Mouse (Mus musculus) kidney, adult 18-20 months (tissue): ENCODE results near the gene Car5a.

ENCODE experiments used
- DNase-seq: peaks from one replicate; pipeline ENCODE4 v3.0.0; 2021

Car5a gene

DNA sequence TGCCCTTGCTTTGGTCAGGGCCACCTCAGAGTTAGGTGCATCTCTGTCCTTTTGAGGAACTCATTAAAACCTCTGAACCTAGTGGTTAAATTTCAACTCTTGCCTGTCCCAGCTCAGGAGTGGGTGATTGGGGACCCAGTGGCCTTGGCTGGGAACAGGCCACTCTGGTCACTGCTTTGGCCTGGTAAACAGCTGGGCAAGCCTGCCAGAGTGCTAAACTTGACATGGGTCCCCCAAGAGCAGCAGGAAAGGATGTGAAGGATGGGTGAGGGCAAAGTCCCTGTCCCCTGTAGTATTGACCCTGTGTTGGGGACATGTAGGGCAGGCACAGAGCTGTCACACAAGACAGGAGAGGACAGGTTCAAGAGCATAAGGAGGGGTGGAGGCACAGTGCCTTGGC lies at the start of gene Car5a:
TSS of gene Car5a (minus strand) at position 74 of the 400 bp plus-strand sequence.
- no peak for DNase-seq

- no peak for DNase-seq
These were observed 48.2 kb upstream of the Car5a start for GRCm38 (mm10) chr8:121992911-121993310.

GRCm38 (mm10) chr8:121991611-121992010 lies 46.9 kb upstream of the Car5a start:
- DNase-seq: no peak

DNA sequence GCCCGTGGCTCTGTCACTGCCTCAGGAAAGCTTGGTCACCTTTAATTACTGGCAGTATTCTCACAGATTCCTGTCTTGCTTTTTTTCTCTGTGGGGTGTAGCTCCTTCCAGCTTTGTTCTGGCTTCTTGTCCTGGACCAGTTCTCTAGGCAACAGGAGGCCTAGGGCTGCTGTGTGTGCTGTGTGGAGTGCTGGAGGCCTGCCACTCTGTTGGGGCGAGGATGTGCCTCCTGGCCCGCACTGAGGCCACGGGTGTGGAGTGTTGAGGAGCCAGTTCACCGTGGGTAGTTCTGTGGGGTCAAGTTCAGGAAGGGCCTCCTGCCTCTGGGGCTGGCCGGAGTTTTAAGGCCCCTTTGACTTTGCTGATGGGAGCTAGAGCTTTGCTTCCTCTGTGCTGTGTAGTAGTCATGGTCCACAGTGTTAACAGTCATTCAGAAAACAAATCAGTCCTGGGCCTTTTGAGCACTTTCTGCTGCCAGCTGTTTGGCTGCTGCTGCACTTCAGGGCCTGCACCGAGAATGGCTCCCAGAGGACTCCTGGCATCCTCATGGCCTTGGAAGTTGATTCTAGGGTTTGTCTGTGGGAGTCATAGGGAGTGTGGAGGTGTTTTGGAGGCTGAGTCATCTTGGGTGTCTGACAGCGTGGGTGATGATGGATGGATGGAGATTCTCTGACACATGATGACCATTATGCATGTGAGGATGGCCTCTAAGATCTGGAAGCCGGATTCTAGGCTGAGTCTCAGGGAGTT lies 46.0 kb upstream of the Car5a start:
- no peak for DNase-seq

- DNase-seq: no peak
These were observed 43.2 kb upstream of the Car5a start for GRCm38 (mm10) chr8:121987892-121988291.

GRCm38 (mm10) chr8:121985673-121986072 lies 41.0 kb upstream of the Car5a start:
- no peak for DNase-seq

DNA sequence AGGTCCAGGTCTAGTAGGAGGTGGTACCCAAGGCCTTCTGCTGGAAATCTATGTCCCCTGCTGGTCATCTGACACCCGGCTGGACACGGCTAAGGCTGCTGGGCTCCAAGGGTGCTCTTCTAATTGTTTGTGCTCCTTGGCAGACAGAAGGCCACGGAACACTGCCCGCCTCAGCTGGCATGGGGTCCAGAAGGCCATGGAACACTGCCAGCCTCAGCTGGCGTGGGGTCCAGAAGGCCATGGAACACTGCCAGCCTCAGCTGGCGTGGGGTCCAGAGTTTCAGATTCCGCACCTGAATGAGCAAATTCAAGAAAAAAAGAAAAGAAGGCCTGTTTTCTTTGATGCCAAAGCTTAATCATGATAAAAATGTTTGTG lies 36.8 kb upstream of the Car5a start:
- DNase-seq: peak; percentile 83

DNA sequence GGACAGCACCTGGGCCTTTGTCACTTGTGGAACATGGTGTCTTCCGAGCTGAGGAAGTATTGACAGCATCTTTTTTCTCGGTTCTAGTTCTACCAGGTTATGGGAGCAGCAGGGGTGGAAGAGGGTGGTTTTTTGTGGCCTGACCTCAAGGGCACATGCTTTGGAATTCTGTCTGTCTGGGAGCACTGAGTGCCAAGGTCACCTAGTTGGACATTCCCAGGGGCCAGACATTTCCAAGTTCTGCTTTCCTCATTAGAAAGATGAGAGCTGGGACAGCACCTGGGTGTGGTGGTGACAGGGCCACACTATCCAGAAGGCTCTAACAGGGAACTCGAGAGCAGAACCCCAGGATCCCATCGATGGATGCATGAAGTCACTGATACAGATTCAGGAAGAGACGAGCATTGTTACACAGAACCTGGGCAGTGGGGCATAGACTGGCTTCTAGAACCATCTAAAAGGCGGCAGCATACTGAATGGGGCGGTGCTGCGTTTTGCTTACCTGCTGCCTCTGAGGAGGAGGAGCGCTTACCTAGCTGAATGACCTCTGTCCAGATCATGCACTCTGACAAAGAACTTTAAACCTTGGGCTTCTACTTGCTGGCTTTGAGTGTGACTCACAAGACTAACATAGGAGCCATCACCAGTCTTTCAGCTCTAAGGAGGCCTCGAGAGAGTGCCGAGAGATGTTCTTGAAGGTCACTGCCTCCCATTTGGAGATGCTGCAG lies 36.3 kb upstream of the Car5a start:
- no peak for DNase-seq

GRCm38 (mm10) chr8:121978670-121979069 lies 34.0 kb upstream of the Car5a start:
- DNase-seq: no peak

GRCm38 (mm10) chr8:121977819-121978590 lies 33.3 kb upstream of the Car5a start:
- DNase-seq: peak; percentile 62

DNA sequence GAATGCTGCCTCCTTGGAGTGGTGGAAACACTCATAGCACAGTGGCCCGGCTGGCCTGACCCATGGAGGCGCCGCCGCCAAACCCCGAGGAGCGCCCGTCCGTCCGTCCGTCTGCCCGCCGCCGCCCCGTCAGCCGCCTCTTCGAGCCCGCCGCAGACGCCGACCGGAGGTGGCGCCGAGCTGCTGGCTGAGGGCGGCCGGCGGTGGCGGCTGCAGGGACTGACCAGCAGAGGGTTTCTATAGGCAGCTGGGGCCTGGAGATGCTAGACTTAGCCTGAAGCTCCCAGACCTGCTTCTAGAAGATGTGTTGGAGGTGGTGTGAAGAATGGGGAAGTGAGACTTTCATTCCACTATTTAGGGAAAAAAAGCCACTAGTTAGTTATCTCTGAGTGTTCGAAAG lies 29.2 kb upstream of the Car5a start:
- DNase-seq: no peak

DNA sequence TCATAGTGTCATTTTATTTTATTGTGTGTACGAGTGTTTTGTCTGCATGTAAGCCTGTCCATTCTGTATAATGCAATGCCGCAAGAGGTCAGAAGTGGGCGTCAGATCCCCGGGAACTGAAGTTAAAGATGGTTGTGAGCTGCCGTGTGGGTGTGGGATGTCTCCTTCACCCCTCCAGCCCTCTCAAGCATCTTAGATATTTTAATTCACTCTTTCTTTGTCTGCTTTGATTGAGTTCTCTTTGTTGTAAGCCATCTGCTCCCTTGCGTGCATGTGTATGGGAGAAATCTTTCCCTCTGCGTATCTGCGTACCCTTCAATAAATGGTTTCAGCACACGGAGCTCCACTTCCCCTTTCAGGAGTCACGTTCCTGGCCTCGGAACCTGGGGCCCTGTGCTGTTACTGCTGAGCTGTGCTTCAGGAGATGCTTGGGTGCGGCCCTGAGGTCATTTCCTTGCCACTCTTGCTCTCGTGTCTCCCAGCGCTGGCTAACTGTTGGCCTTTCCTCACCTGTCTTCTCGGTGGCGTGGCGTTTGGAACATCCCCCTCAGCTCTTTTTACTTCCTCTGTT lies 26.9 kb upstream of the Car5a start:
- DNase-seq: no peak

DNA sequence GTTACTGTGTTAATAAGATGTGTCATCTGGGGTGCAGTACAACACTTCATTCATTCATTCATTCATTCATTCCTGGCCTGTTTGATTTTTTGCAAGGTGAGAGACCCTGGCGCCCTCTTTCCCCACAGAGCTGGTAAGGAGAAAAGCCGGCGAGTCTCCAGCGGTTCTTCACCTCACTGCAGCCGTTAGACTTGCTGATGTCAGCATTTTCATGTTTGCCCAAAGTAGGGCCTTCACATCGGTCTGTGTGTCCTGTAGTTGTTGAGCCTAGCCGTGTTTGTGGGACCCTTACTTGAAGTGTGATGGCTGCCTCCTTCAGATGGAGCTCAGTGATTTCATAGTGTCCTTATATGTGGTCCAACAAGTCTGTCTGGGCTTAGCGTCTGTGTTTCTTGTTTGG lies 25.5 kb upstream of the Car5a start:
- DNase-seq: no peak

- no peak for DNase-seq
These were observed 23.8 kb upstream of the Car5a start for GRCm38 (mm10) chr8:121968542-121968941.

DNA sequence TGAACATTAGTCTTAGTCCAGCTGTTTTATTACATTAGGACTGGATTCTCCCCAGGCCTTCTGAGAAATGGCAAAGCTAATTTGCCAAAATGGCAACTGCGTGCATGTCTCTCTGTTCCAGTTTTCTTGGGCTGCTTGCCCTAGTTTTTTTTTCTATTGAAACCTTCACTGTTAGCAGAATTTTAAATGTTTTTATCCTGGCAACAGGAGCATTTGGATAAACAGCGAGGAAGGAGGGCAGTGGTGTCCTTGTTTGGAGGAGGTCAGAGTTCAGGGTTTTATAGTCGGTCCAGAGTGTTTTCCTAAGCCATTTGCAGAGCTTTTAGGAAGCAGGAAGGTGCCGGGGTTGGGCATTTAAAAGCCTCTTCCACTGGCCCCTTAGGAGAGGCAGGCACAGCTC lies 23.3 kb upstream of the Car5a start:
- peak; percentile 30 for DNase-seq

DNA sequence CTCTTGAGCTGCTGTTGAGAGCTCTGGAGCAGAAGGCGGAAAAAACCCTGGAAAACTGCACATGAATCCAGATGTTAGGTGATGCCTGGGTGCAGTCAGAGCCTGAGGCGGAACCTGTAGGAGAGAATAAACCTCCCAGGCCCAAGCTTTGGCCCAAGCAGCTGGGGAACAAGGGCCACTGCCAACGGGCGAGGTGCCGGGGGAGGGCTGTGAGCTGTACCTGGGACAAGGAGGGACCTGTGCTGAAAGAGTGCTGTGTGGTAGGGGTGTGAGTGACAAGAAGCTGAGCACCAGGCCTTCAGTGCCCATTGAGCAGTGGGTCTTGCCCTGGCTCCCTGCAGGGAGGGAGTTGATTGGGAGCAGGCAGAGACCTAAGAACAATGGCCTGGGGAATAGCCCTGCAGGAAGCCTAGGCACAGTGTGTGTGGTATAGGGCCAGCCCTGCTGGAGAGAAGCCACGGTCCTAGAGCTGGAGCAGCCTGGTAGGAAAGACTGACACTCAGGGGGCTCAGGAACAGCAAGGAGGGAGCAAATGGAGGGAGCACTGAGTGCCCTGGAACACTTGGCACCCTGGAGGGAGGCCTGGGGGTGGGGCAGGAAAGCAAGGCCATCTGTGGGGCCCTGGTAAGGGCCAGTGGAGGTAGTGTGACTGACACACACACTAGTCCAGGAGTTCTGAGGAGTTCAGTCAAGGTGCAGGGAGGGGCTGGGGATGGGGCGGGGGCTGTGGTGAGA lies 22.2 kb upstream of the Car5a start:
- no peak for DNase-seq

- DNase-seq: no peak
These were observed 21.4 kb upstream of the Car5a start for GRCm38 (mm10) chr8:121966110-121966509.

GRCm38 (mm10) chr8:121964716-121965512 lies 20.2 kb upstream of the Car5a start:
- no peak for DNase-seq

- no peak for DNase-seq
These were observed 18.2 kb upstream of the Car5a start for GRCm38 (mm10) chr8:121962892-121963291.

DNA sequence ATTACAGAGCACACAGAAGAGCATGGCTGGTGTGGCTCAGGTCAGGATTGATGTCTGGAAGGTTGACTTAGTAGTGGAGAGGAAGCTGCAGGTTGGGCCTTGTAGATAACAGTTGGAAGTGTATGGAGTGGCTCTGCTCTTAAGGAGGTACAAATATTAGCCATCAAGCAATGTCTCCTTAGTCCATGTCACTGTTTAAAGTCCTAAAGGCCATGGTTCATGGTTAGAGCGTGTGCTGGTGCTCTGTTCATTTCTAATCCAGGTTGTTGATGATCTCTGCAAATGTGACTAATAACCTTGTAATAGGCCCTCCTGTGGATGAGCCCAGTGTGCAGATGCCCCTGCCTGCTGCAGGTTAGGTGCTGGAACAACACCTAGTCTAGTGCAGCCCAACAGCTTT lies 13.7 kb upstream of the Car5a start:
- no peak for DNase-seq

GRCm38 (mm10) chr8:121955825-121956500 lies 11.3 kb upstream of the Car5a start:
- DNase-seq: no peak
